Mouse (Mus musculus): Measurements from ENCODE around the gene Nus1. TPM values are rescaled to one million over a fixed set of nuclear protein-coding genes. Genes with fewer than 3 reads are reported as not detected.
A peak's percentile ranks its signal among the peaks of the same experiment; 100 is the strongest.

Gene Nus1
- polyA plus RNA-seq, 1 experiment: 74.9 TPM

DNA sequence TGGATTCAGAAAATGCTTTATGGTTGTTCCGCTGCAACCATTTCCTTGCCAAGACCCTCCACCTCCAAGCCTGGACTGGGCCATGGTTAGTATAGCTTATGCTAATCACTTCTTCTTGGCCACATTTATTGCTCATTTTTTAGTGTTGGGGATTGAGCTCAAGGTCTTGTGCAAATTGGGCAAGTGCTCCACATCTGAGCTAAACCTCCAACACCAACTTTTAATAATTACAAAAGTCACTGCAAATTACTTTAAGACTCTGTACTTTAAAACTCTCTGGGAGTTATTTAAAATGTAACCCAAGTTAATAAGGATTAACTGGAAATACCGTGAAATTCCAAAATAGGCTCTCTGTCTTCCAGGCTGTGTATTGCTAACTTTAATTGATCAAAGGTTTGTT is 9.8 kb upstream of the Nus1 start:
- H3K27ac ChIP-seq (ENCODE audit: insufficient read depth, low read length): no peak overlapping the region
- H3K4me3 ChIP-seq (ENCODE audit: insufficient read depth, low read length): no peak overlapping the region
- no peaks in the 10 kb centered on the region for H3K4me1 ChIP-seq (ENCODE audit: control insufficient read depth, insufficient read depth, low read length)
- TF ChIP-seq POLR2A (IDR thresholded peaks at IDR 0.05; ENCODE audit: low read depth, low read length) (no peak), CTCF (IDR thresholded peaks at IDR 0.05; ENCODE audit: borderline replicate concordance, insufficient read depth, low read length) (no peak)

DNA sequence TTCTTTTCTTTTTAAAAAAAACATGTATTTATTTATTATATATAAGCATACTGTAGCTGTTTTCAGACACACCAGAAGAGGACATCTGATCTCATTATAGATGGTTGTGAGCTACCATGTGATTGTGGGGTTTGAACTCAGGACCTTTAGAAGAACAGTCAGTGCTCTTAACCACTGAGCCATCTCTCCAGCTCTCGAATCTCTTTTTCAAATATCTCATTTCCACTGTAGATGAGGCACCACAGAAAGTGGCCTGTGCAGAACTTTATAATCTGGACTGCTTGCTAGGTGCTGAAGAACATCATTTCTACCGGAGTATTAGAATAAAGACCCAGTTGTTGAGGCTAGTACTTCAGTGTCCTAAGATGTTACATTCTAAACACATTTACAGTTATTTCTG is 2.3 kb upstream of the Nus1 start:
- no peak overlapping the region for H3K27ac ChIP-seq (ENCODE audit: insufficient read depth, low read length)
- no peak overlapping the region for H3K4me3 ChIP-seq (ENCODE audit: insufficient read depth, low read length)
- TF ChIP-seq POLR2A (IDR thresholded peaks at IDR 0.05; ENCODE audit: low read depth, low read length) (no peak), CTCF (IDR thresholded peaks at IDR 0.05; ENCODE audit: borderline replicate concordance, insufficient read depth, low read length) (no peak)
- peaks cover 7% of the 10 kb centered on the region; the same call in 1 of the 2 replicates for H3K4me1 ChIP-seq (ENCODE audit: control insufficient read depth, insufficient read depth, low read length)

DNA sequence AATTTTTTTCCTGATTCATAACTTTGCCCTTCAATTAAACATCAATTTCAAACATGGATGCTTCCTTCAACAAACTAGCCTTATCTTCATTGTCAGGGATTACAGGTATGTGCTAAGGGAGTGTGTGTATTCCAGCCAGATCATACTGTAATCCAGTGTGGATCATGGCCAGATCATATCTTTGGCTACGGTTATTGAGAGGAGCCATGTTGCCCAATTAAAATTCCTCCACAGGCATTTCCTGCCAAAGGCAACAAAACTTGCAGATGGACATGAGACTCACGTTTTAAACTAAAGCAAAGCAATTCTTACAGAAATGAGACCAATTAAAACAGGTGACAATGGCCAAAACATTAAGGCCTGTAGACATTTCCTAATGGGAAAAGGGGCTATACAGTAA is 889 bp upstream of the Nus1 start:
- Histone ChIP-seq H3K4me1 (ENCODE audit: control insufficient read depth, insufficient read depth, low read length) (peaks cover 12% of the 10 kb centered on the region; the same call in 1 of the 2 replicates), H3K4me3 (ENCODE audit: insufficient read depth, low read length) (no peak overlapping the region), H3K27ac (ENCODE audit: insufficient read depth, low read length) (peak overlapping the region; percentile 82)
- TF ChIP-seq POLR2A (IDR thresholded peaks at IDR 0.05; ENCODE audit: low read depth, low read length) (no peak; the same call in 1 of the 2 replicates), CTCF (IDR thresholded peaks at IDR 0.05; ENCODE audit: borderline replicate concordance, insufficient read depth, low read length) (no peak)

DNA sequence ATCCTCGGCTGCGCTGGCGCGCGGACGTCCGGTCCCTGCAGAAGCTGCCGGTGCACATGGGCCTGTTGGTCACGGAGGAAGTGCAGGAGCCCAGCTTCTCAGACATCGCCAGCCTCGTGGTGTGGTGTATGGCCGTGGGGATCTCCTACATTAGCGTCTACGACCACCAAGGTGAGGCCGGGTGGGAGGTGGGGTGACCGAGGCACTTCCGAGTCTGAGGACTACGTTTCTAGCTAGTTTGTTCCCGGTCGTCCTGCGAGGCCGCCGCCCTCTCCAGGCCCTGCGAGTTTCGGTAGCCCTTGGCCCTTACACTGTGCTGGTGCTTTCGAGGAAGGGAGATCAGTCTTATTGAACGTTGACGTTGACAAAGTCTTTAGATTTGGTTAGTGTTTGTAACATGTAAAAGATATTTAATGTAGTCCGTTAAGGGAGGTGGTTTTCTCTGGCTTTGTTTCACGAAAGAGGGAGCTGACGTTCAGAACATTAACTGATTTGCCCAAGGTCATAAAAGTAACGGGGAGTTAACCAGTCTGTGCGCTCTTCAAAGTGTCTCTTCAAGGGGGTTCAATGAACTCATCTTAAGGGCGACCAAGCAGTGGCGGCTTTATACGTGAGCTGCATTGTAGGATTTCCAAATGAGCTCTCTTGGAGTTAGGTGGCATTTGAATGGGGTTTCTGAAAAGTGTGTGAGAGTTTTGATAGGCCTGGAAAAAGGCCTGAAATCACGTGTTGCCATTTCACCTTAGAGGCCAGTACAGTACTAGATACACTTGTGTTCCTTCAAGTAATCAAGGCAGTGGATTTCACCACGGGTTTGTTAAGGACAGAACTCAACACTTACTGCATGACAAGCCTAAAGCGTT is 882 bp downstream of the Nus1 start:
- H3K4me1 ChIP-seq (ENCODE audit: control insufficient read depth, insufficient read depth, low read length): peaks cover 15% of the 10 kb centered on the region
- no peak; the same call in 1 of the 2 replicates for TF ChIP-seq POLR2A (IDR thresholded peaks at IDR 0.05; ENCODE audit: low read depth, low read length)
- no peak for TF ChIP-seq CTCF (IDR thresholded peaks at IDR 0.05; ENCODE audit: borderline replicate concordance, insufficient read depth, low read length)
- peak overlapping the region; percentile 95 for H3K4me3 ChIP-seq (ENCODE audit: insufficient read depth, low read length)

DNA sequence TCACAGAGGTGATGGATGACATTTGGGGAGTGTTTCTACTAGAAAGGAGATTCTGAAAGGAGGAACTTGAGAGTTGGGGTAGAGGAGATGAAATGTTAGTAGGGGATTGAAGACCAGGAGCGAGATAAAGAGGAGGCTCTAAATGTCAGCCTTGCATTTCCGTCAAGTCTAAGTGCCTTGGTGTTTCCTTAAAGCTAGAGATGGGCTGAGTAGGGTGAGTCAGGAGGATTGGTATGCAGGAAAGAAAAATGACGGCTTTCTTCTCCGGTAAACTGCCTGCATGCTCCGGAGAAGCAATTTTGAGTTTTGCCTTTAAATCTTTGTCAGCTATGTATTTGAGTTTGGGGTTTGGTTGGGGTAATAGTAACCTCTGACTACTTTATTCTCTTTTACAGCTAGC is 1.6 kb downstream of the Nus1 start:
- H3K27ac ChIP-seq (ENCODE audit: insufficient read depth, low read length): peak overlapping the region; percentile 72
- H3K4me3 ChIP-seq (ENCODE audit: insufficient read depth, low read length): peak overlapping the region; percentile 95
- TF ChIP-seq CTCF (IDR thresholded peaks at IDR 0.05; ENCODE audit: borderline replicate concordance, insufficient read depth, low read length): no peak
- TF ChIP-seq POLR2A (IDR thresholded peaks at IDR 0.05; ENCODE audit: low read depth, low read length): no peak
- H3K4me1 ChIP-seq (ENCODE audit: control insufficient read depth, insufficient read depth, low read length): peaks cover 15% of the 10 kb centered on the region

More for the DNA sequence above, 882 bp downstream of the Nus1 start:
- H3K27ac ChIP-seq (ENCODE audit: insufficient read depth, low read length): peak overlapping the region; percentile 72

DNA sequence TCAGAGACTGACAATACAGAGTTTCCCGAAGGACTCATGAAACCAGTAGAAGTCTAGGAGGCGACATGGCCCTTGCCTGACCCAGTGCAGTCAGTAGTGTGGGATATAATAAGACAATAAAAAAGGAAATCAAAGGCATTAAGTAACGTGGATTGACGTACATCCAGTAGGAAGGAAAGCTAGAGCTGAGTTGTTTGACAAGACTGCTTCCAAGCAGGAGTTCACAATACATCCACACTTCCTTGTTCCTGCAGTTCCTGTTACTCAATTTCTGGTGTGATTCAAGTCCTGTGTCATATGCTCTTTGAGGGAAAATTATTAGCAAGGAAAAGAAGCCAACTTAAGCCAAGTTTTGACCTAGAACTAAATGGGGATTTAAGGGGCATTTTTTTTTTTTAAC is 2.1 kb downstream of the Nus1 start:
- Histone ChIP-seq H3K4me3 (ENCODE audit: insufficient read depth, low read length) (peak overlapping the region; percentile 95), H3K4me1 (ENCODE audit: control insufficient read depth, insufficient read depth, low read length) (peaks cover 15% of the 10 kb centered on the region), H3K27ac (ENCODE audit: insufficient read depth, low read length) (peak overlapping the region; percentile 72)
- no peak for TF ChIP-seq POLR2A (IDR thresholded peaks at IDR 0.05; ENCODE audit: low read depth, low read length)
- no peak for TF ChIP-seq CTCF (IDR thresholded peaks at IDR 0.05; ENCODE audit: borderline replicate concordance, insufficient read depth, low read length)

DNA sequence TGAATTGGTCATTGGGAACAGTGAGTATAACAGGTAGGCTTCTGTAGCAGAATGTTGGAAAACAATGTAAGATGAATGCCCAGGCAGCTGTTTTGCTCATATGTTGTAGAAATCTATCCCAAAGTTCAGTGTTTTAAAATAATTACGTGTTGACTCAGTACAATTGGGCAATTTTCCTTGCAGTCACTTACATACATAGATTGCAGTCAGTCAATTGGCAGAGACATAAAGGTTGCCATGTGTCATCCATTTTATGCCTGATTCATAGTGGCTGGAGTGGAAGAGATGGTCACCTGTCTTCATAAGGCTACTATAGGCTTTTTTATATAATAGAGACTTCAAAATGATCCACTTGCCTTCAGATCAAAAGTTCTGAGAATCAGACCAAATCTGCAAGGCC is 3.2 kb downstream of the Nus1 start:
- TF ChIP-seq POLR2A (IDR thresholded peaks at IDR 0.05; ENCODE audit: low read depth, low read length): no peak
- no peak for TF ChIP-seq CTCF (IDR thresholded peaks at IDR 0.05; ENCODE audit: borderline replicate concordance, insufficient read depth, low read length)
- Histone ChIP-seq H3K4me1 (ENCODE audit: control insufficient read depth, insufficient read depth, low read length) (peaks cover 15% of the 10 kb centered on the region), H3K27ac (ENCODE audit: insufficient read depth, low read length) (0 out of 2 replicates have a peak overlapping the region, but pooled peaks have one; percentile 14), H3K4me3 (ENCODE audit: insufficient read depth, low read length) (no peak overlapping the region)

DNA sequence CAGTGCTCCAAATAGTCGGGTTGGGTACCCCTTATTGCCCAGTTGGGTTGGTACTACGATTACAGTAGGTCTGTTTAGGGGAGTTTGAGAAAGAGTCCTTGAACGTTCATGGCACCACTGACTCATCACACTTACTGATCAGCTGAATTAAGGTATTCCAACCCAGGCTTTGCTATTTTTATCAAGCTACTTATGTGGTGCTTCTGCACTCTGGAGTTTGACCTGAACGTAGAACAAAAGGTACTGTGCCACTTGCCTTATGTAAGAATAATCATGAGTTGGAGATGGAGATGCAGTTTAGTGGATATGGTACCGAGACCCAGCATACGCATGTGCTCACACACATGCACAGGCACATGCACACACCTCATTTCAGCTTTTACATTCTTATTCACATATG is 4.4 kb downstream of the Nus1 start:
- no peak overlapping the region for H3K27ac ChIP-seq (ENCODE audit: insufficient read depth, low read length)
- no peak overlapping the region for H3K4me3 ChIP-seq (ENCODE audit: insufficient read depth, low read length)
- peaks cover 12% of the 10 kb centered on the region for H3K4me1 ChIP-seq (ENCODE audit: control insufficient read depth, insufficient read depth, low read length)
- no peak for TF ChIP-seq CTCF (IDR thresholded peaks at IDR 0.05; ENCODE audit: borderline replicate concordance, insufficient read depth, low read length)
- no peak for TF ChIP-seq POLR2A (IDR thresholded peaks at IDR 0.05; ENCODE audit: low read depth, low read length)

DNA sequence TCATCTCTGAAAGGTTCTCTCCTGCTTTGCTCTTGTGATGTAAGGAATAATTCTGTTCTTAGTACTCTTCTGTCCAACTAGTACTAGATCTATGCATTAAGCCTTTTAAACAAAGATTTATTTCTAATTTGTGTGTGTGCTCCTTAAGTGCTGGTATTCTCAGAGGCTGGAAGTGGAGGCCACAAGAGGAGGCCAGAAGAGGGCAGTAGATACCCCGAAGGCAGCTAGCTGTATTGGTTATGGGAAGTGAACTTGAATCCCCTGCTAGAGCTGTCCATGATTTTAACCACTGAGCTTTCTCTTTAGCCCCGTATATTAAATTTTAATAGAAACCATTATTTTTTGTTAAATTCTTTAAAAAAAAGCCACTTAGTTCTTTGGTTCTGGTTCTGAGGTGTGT is 5.8 kb downstream of the Nus1 start:
- no peak overlapping the region for H3K27ac ChIP-seq (ENCODE audit: insufficient read depth, low read length)
- no peak for TF ChIP-seq CTCF (IDR thresholded peaks at IDR 0.05; ENCODE audit: borderline replicate concordance, insufficient read depth, low read length)
- TF ChIP-seq POLR2A (IDR thresholded peaks at IDR 0.05; ENCODE audit: low read depth, low read length): no peak
- H3K4me3 ChIP-seq (ENCODE audit: insufficient read depth, low read length): no peak overlapping the region
- H3K4me1 ChIP-seq (ENCODE audit: control insufficient read depth, insufficient read depth, low read length): peaks cover 8% of the 10 kb centered on the region

DNA sequence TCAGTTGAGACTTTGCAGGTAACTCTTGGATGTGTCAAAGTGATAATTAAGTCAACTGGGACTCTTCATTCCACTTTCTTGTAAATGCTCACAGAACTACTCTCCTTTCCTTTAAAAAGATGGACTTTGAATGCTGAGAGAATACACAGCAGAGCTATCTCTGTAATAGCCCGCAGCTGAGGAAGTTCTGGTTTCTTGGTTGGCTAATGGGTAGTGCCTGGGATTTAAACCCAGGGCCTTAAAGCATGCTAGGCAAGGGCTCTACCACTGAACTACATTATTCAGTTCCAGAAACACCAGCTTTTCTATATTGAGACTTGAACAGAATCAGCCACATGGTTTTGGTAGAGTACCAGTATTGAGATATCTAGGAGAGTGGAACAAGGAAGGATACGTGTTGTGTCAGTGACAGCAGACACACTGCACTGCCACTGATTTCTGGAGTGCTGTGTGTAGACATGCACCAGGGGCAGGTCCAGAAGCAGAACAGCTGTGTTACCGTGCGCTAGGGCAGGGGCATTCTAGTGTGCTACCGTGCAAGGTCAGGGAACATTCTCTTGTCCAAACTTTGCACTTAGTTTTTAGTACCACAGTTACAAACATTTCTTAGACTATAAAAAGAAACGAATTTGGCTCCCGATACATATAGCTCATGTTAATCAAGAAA is 9.1 kb downstream of the Nus1 start:
- H3K4me1 ChIP-seq (ENCODE audit: control insufficient read depth, insufficient read depth, low read length): peaks cover 3% of the 10 kb centered on the region
- TF ChIP-seq CTCF (IDR thresholded peaks at IDR 0.05; ENCODE audit: borderline replicate concordance, insufficient read depth, low read length) (no peak), POLR2A (IDR thresholded peaks at IDR 0.05; ENCODE audit: low read depth, low read length) (no peak)
- H3K4me3 ChIP-seq (ENCODE audit: insufficient read depth, low read length): no peak overlapping the region
- no peak overlapping the region for H3K27ac ChIP-seq (ENCODE audit: insufficient read depth, low read length)

All from embryonic fibroblast, embryonic 13.5 days (primary cell).